Mouse (Mus musculus) G1E (cell line): ENCODE measurements around the gene Nck2. TPM values are rescaled to one million over a fixed set of nuclear protein-coding genes. Genes with fewer than 3 reads are reported as not detected.

Source experiments
- ATAC-seq: 2 replicates; pipeline ENCODE4 v1.8.0; 2016; ENCODE audit warnings: mild to moderate bottlenecking; ENCODE audit not compliant: insufficient number of reproducible peaks, poor library complexity, low FRiP score, severe bottlenecking; ENCODE audit errors: extremely low read depth
- DNase-seq: peaks from one replicate; pipeline ENCODE4 v3.0.0; 2012; ENCODE audit warnings: low spot score
- H3K27me3 ChIP-seq: 2 replicates; pipeline ENCODE4 v1.6.1; 2012; ENCODE audit warnings: mild to moderate bottlenecking, low read length, inconsistent platforms; ENCODE audit not compliant: insufficient read depth
- H3K36me3 ChIP-seq: replicated peaks from 2 replicates; pipeline ENCODE3; 2012; ENCODE audit warnings: mild to moderate bottlenecking, inconsistent platforms
- H3K4me1 ChIP-seq: 2 replicates; pipeline ENCODE4 v1.6.1; 2012; ENCODE audit warnings: low read depth, low read length, inconsistent platforms, mixed read lengths; ENCODE audit not compliant: insufficient read depth
- H3K4me3 ChIP-seq: 2 replicates; pipeline ENCODE4 v1.5.1; 2012; ENCODE audit warnings: low read depth, mild to moderate bottlenecking, inconsistent platforms, low read length, moderate library complexity, mixed read lengths
- H3K9me3 ChIP-seq: replicated peaks from 2 replicates; pipeline ENCODE4 v1.6.1; 2012; ENCODE audit warnings: inconsistent platforms
- CTCF ChIP-seq: IDR thresholded peaks from 2 replicates; pipeline ENCODE4 v1.5.1; 2012; ENCODE audit warnings: low read depth, low read length, inconsistent platforms, mixed read lengths
- GATA1 ChIP-seq: IDR thresholded peaks from 2 replicates; pipeline ENCODE4 v1.6.1; 2012; ENCODE audit warnings: borderline replicate concordance, low read length, inconsistent platforms, mixed read lengths
- GATA2 ChIP-seq: IDR thresholded peaks from 2 replicates; pipeline ENCODE4 v1.6.1; 2012; ENCODE audit warnings: low read depth, low read length, inconsistent platforms, borderline replicate concordance
- POLR2AphosphoS5 ChIP-seq: IDR thresholded peaks from 2 replicates; pipeline ENCODE4 v1.6.1; 2012; ENCODE audit warnings: low read depth, low read length, inconsistent platforms; ENCODE audit not compliant: insufficient replicate concordance
- TAL1 ChIP-seq: conservative IDR thresholded peaks from 2 replicates; pipeline ENCODE4 v1.6.1; 2012; ENCODE audit warnings: low read depth, low read length, inconsistent platforms, mixed read lengths
- polyA plus RNA-seq: library from polyadenylated mRNA; stranded (reverse); fragments of >175 nt; gene quantifications from 2 replicates; pipeline ENCODE4 v1.2.3, GENCODE M21; 2012
- total RNA-seq, 2 experiments: library from RNA; stranded (forward) in 1 of 2; stranded (reverse) in 1 of 2; fragments of 200-1000 nt in 1 of 2; fragments of >200 nt in 1 of 2; fragmentation: Nextera tagmentation in 1 of 2; gene quantifications; 2 replicates each; pipeline ENCODE4 v1.2.3; 2014 to 2017

Nck2 gene
- total and polyA plus RNA-seq, 3 experiments, result 45.3 to 101 (median 54.4) TPM

GRCm38 (mm10) chr1:43465957-43466624 lies 21.7 kb downstream of the Nck2 start:
- ATAC-seq (peak; percentile 67), DNase-seq (no peak)
- H3K4me1 ChIP-seq, result peaks cover 90% of the 10 kb centered on the region
- no peak for TF ChIP-seq TAL1
- TF ChIP-seq POLR2AphosphoS5, result no peak
- TF ChIP-seq GATA1, result no peak
- no peak for TF ChIP-seq CTCF
- no peaks in the 10 kb centered on the region for H3K27me3 ChIP-seq
- H3K4me3 ChIP-seq, result peak overlapping the region; percentile 50; the same call in 1 of the 2 replicates
- peaks cover 43% of the 10 kb centered on the region for H3K36me3 ChIP-seq
- no peaks in the 10 kb centered on the region for H3K9me3 ChIP-seq

- no peak for DNase-seq
- no peaks in the 10 kb centered on the region for H3K27me3 ChIP-seq
- TF ChIP-seq GATA2 (no peak), GATA1 (no peak), TAL1 (no peak), CTCF (no peak), POLR2AphosphoS5 (no peak)
- ATAC-seq, result no peak
- peaks cover 41% of the 10 kb centered on the region for H3K36me3 ChIP-seq
- no peaks in the 10 kb centered on the region for H3K9me3 ChIP-seq
- peaks cover 98% of the 10 kb centered on the region for H3K4me1 ChIP-seq
- H3K4me3 ChIP-seq, result no peak overlapping the region; the same call in 1 of the 2 replicates
Measured at GRCm38 (mm10) chr1:43467656-43468055, 23.3 kb downstream of the Nck2 start.

- ATAC-seq, result no peak
- H3K9me3 ChIP-seq, result no peaks in the 10 kb centered on the region
- H3K4me3 ChIP-seq, result no peak overlapping the region; the same call in 1 of the 2 replicates
- no peaks in the 10 kb centered on the region for H3K27me3 ChIP-seq
- H3K36me3 ChIP-seq, result peaks cover 38% of the 10 kb centered on the region
- H3K4me1 ChIP-seq, result peaks cover 97% of the 10 kb centered on the region
- no peak for DNase-seq
- no peak for TF ChIP-seq POLR2AphosphoS5
- no peak for TF ChIP-seq GATA1
- no peak for TF ChIP-seq GATA2
- no peak for TF ChIP-seq TAL1
- TF ChIP-seq CTCF, result no peak
Measured at GRCm38 (mm10) chr1:43468207-43468606, 23.8 kb downstream of the Nck2 start.

- no peak for TF ChIP-seq POLR2AphosphoS5
- TF ChIP-seq TAL1, result no peak
- no peak for TF ChIP-seq GATA1
- no peak for TF ChIP-seq CTCF
- no peak for TF ChIP-seq GATA2
- Histone ChIP-seq H3K27me3 (no peaks in the 10 kb centered on the region), H3K4me1 (peaks cover 98% of the 10 kb centered on the region), H3K9me3 (no peaks in the 10 kb centered on the region), H3K36me3 (peaks cover 35% of the 10 kb centered on the region), H3K4me3 (no peak overlapping the region; the same call in 1 of the 2 replicates)
- no peak for ATAC-seq
- DNase-seq, result no peak
Measured at GRCm38 (mm10) chr1:43468978-43469377, 24.6 kb downstream of the Nck2 start.

GRCm38 (mm10) chr1:43470421-43471179 lies 26.2 kb downstream of the Nck2 start:
- H3K4me3 ChIP-seq, result peak overlapping the region; percentile 31; the same call in 1 of the 2 replicates
- peaks cover 98% of the 10 kb centered on the region for H3K4me1 ChIP-seq
- no peaks in the 10 kb centered on the region for H3K9me3 ChIP-seq

More at GRCm38 (mm10) chr1:43470421-43471179, 26.2 kb downstream of the Nck2 start:
- no peak for TF ChIP-seq CTCF
- no peak for TF ChIP-seq TAL1
- TF ChIP-seq POLR2AphosphoS5, result no peak
- no peak for TF ChIP-seq GATA1
- no peak for TF ChIP-seq GATA2
- ATAC-seq (no peak), DNase-seq (no peak)
- peaks cover 41% of the 10 kb centered on the region for H3K36me3 ChIP-seq
- H3K27me3 ChIP-seq, result no peaks in the 10 kb centered on the region
